Mouse (Mus musculus) inflammation-experienced regulatory T-cells, adult 16 weeks (primary cell): ENCODE results near the gene Ccdc33. TPM values are rescaled to one million over a fixed set of nuclear protein-coding genes. Genes with fewer than 3 reads are reported as not detected.

Experiments used
- polyA plus RNA-seq: library from polyadenylated mRNA; unstranded; fragments of 100-300 nt; shearing (Covaris generic); gene quantifications from one replicate; pipeline ENCODE4 v1.2.1, GENCODE M21; 2017

The Ccdc33 gene
- polyA plus RNA-seq, result not detected

GRCm38 (mm10) chr9:58118671-58119070, at the start of gene Ccdc33:
Gene Ccdc33 (minus strand): TSS chr9:58118823.

GRCm38 (mm10) chr9:58063531-58063930, 55.1 kb downstream of the Ccdc33 start, which contains the start of gene Stra6:
Gene Stra6 (plus strand): TSS chr9:58063788.

GRCm38 (mm10) chr9:58005753-58006461, 112.7 kb downstream of the Ccdc33 start, which contains the start of gene Cyp11a1:
Gene Cyp11a1 (plus strand): TSS chr9:58006411.

Other genes with a start within 250 kb of the Ccdc33 start
- 94.4 TPM for gene Ubl7, start 207.8 kb downstream of the Ccdc33 start, polyA plus RNA-seq
- gene Sema7a, start 178.7 kb downstream of the Ccdc33 start, polyA plus RNA-seq, result 0.29 TPM
- 0.37 TPM for gene Cyp11a1, start 112.4 kb downstream of the Ccdc33 start, polyA plus RNA-seq
- 4.2 TPM for gene Stra6, start 55.0 kb downstream of the Ccdc33 start, polyA plus RNA-seq
- gene Islr, start 85.5 kb upstream of the Ccdc33 start, polyA plus RNA-seq, result 1.6 TPM
- not detected for gene Islr2, start 85.5 kb upstream of the Ccdc33 start, polyA plus RNA-seq
- gene Pml, start 131.0 kb upstream of the Ccdc33 start, polyA plus RNA-seq, result 78.3 TPM
- gene Stoml1, start 134.3 kb upstream of the Ccdc33 start, polyA plus RNA-seq, result 35.5 TPM
- not detected for gene Loxl1, start 194.4 kb upstream of the Ccdc33 start, polyA plus RNA-seq